Mouse (Mus musculus) T-helper 17 cell (primary cell): ENCODE data around the gene Maml3.

ENCODE experiments used
- in situ Hi-C, 2 experiments: fragments of 300-600 bp; cut with MboI, MseI; formaldehyde crosslinking; loops; 1 replicate in 1 of 2; 2 replicates in 1 of 2; pipeline ENCODE4 v1.15.1; 2025; ENCODE audit warnings: high pct_unique_total_duplicates in 2 of 2

The Maml3 gene

DNA sequence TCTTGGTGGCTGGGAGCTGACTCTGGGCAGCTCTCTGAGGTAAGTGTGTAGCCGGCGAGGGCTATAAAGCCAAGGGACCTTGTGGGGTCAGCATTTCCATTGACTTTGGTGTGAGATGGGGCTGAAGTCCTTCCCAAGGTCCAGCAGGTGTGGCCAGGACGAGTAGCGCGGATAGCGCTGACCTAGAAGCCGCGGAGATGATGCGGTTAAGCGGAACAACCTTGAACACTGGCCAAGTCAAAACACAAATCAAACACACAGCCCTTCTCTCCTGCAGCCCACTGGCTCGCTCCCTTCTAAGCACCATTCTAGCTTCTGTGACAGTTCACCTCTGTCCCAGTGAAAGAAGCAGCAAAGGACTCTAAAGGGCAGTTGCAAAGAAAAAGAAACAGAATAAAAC is 225.7 kb downstream of the Maml3 start:
- in situ Hi-C loops, result no loop called here

GRCm38 (mm10) chr3:51878577-51878976 is 226.3 kb downstream of the Maml3 start:
- in situ Hi-C loops, result no loop called here

GRCm38 (mm10) chr3:51876729-51877128 is 228.1 kb downstream of the Maml3 start:
- in situ Hi-C loops, result no loop called here

GRCm38 (mm10) chr3:51875629-51876028 is 229.2 kb downstream of the Maml3 start:
- in situ Hi-C loops, result no loop called here

DNA sequence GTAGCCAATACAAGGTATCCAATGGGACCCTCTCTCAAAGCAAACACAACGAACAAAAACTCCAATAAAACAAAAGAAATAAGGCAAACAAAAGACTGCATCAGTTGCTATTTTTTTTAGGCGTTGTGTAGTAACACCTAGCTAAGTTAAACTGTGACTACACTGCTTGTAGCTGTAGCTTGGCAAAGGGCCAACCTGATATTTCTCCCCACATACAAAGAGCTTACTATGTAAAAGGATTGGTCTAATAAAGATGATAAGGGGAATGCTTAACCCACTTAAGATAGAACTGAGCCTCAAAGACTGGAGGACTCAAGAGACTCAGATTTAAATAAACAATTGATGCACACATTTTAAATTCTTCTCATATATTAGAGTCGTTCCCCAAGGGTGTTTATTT is 230.6 kb downstream of the Maml3 start:
- in situ Hi-C loops, result no loop called here

GRCm38 (mm10) chr3:51872771-51873170 is 232.1 kb downstream of the Maml3 start:
- in situ Hi-C loops, result no loop called here

DNA sequence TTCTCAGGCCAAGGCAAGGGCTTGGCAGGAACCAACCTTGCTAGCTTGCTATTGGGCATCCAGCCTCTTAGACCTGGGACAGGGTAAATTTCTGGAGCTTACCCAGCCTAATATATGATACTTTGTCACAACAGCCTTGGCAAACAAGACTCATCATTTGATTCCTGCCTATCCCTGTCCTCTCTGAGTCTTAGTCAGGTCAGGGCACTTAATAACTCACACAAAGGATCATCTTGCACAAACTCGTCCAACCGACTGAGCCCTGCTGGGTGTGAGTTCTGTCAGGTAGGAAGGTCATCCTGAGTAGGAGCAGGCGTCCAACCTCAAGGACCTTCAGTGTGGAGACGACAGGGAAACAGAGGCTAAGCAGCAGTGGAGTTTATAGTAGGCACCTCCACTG is 233.5 kb downstream of the Maml3 start:
- in situ Hi-C loops, result no loop called here

DNA sequence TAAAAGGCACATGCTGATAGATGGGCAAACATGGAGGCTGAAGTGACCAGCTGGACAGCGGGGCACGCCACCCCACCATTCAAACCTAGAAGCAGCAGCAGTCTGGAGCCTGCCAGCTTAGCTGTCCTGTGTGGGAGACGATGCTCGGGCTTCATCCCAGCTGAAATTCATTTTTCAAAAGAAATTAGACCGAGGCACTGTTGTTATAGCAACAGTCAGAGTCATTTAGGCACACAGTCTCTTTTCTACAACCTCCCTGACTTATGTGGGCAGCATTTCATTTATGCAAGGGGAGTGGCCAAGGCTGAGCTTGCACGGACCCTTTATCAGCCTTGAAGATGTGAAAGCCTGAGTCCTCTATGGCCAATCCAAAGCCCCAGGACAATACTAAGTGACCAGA is 234.9 kb downstream of the Maml3 start:
- in situ Hi-C loops, result no loop called here

GRCm38 (mm10) chr3:51868857-51869256 is 236.0 kb downstream of the Maml3 start:
- in situ Hi-C loops, result no loop called here

DNA sequence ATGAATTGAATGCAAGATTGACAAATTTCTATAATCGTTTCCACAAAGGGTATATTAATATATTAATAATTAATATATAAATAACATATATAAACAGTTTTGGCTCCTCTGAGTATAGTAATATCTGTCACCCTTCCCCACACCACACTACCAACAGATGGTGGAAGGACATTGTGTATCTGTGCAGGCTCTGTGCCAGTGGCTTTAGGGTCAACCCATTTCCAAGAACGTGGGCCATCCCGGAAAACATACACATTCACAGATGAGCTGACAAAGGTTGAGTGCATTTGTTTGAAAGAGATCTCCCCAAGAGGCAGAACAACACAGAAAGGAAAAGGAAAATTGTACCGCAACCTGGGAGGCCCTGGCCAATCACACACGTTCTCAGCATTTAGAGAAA is 238.4 kb downstream of the Maml3 start:
- in situ Hi-C loops, result no loop called here

- in situ Hi-C loops, result no loop called here
These were observed 243.2 kb downstream of the Maml3 start for GRCm38 (mm10) chr3:51861631-51862030.

- in situ Hi-C loops, result no loop called here
These were observed 244.4 kb downstream of the Maml3 start for GRCm38 (mm10) chr3:51860458-51860857.

GRCm38 (mm10) chr3:51859208-51859607 is 245.7 kb downstream of the Maml3 start:
- in situ Hi-C loops, result loop anchor here in 1 of 2 experiments (10.0 kb wide), 1 partner anchor 126 kb away; no protein-coding TSS in a partner anchor

DNA sequence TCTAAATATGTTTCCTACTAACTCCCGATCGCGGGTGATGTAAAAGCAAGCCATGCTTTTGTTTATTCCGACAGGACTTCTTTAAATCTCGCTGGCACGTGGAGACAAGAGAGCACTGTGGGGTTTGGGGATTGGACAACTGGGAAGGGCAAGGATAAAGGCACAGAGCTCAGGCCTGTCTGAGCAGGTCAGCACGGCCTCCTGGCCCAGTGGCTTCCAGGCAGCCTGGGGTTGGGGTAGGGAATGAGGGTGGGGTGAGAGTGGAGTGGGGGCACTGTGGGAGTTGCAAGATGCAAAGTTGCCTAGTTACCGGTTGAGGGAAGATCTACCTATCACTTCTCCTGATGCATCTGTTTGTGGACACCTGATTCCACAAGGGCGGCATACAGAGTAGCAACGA is 250.7 kb downstream of the Maml3 start:
- in situ Hi-C loops, result loop anchor here in 1 of 2 experiments (10.0 kb wide), 1 partner anchor 131 kb away; no protein-coding TSS in a partner anchor

GRCm38 (mm10) chr3:51853610-51854009 is 251.3 kb downstream of the Maml3 start:
- in situ Hi-C loops, result loop anchor here in 1 of 2 experiments (10.0 kb wide), 1 partner anchor 131 kb away; no protein-coding TSS in a partner anchor

- in situ Hi-C loops, result loop anchor here in 1 of 2 experiments (10.0 kb wide), 1 partner anchor 132 kb away; no protein-coding TSS in a partner anchor
These were observed 252.2 kb downstream of the Maml3 start for GRCm38 (mm10) chr3:51852692-51853091.

- in situ Hi-C loops, result loop anchor here in 1 of 2 experiments (10.0 kb wide), 1 partner anchor 133 kb away; no protein-coding TSS in a partner anchor
These were observed 253.3 kb downstream of the Maml3 start for GRCm38 (mm10) chr3:51851596-51851995.

DNA sequence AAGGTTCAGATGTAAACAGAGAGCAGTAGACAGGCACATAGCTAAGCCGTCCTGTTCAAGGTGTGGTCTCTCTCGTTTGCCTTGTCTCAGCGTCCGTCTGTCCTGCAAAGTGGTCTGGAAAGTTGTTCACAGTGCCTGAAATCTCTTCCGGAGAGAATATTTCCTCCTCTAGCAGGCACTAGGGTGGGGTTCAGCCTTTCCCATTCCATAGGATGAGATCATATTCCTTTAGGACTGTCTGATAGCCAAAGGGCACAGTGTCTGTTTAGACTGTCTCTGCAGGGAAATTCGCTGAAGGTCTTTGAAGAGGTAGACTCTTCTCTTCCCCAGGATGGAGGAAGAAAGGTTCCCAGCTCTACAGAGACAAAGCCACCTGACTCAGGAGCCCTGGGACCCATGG is 255.4 kb downstream of the Maml3 start:
- in situ Hi-C loops, result no loop called here

- in situ Hi-C loops, result no loop called here
These were observed 257.6 kb downstream of the Maml3 start for GRCm38 (mm10) chr3:51847262-51847661.

DNA sequence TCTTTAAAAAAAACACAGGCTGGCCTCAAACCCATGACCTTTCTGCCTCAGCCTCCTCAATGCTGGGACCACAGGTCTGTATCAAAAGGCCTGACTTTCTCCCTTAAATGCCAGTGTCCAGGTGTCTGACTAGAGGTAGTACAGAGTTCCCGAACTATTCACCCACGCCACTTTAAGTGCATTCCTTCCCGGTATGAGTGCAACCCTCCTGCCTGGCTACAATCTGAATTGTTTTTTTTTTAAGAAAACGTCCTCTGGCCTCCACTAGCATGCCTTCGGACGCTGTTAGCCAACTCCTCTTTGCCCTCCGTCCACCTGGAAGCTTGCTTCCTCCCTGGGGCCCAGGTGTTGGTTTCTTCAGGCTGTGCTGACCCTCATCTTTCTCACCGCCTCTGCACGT is 260.6 kb downstream of the Maml3 start:
- in situ Hi-C loops, result no loop called here

DNA sequence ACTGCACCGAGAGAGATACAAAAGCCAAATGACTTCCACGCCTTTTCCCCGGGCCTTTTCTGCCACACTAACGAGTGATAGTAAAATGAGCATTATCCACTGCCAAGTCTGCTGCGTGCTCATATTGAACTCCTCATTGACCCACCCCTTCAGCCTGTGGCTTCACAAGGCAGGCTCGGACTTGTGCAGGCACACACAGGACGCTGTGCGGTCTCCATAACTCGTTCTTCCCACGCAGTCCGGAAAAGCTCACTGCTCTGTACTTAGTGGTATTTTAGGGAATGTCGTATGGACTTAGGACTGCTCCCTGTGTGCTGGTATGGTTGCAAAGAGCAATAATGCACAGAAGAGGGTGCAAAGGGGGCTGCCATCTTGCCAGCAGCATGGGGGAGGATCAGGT is 262.7 kb downstream of the Maml3 start:
- in situ Hi-C loops, result no loop called here

GRCm38 (mm10) chr3:51841598-51841997 is 263.3 kb downstream of the Maml3 start:
- in situ Hi-C loops, result no loop called here

GRCm38 (mm10) chr3:51841177-51841576 is 263.7 kb downstream of the Maml3 start:
- in situ Hi-C loops, result no loop called here
